Mouse (Mus musculus) adrenal gland, adult 18-20 months (tissue): ENCODE measurements around the gene Gm3417. TPM values are rescaled to one million over a fixed set of nuclear protein-coding genes. Genes with fewer than 3 reads are reported as not detected.
"Not testable (repeated sequence)": the region's sequence is repeated elsewhere in the genome, so short reads cannot be mapped to it uniquely, and the experiment has no call there.

Source experiments
- DNase-seq, 2 experiments: peaks; one replicate each; pipeline ENCODE4 v3.0.0; 2021 to 2022; ENCODE audit warnings: low spot score in 2 of 2
- long read RNA-seq, 2 experiments: library from polyadenylated mRNA; stranded (forward); transcript quantifications; one replicate each; pipeline ENCODE4 v2.0.0; 2021
- total RNA-seq, 2 experiments: library from RNA; stranded (reverse); gene quantifications; 1 replicate in 1 of 2; 2 replicates in 1 of 2; pipeline ENCODE4 v1.2.3; 2021

Gm3417 gene
- total RNA-seq: not detected
- long read RNA-seq, experiment 1: 0 reads
- long read RNA-seq, experiment 2: 0 reads

DNA sequence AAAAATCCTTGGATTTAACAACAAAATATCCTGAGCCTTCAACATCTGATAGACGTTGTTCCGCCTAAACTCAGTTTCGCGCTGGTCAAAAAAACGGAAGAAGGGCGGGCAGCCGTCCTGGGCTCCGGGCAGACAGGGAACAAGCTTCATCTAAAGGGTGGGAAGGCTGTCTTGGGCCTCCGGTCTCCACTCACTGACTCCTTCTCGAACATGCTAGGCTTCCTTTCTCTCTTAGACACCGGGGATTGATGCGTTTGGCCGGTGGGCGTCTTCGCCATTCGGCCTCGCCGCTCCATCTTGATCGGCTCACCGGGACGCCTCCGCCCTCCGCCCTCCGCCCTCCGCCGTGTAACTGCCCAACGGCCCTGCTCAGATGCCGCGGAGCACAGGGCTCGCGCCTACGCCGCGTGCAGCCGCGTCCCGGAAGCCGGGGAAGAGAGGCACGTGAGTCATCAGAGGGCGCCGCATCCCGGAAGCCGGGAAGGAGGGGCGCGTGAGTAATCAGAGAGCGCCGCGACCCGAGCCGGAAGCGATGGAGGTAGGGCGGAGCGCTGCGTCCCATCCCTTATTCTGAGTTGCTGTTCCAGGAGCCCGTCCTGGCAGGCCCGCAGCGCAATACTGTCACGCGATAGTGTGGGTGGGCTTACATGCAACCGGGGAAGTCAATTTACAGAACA is at the start of gene Gm3417, which contains the start of gene 9030025P20Rik:
Gm3417 (minus strand) TSS at position 429 of the 677 bp plus-strand sequence.
9030025P20Rik (plus strand) TSS at position 107 of the 677 bp plus-strand sequence.
- not testable (repeated sequence) for DNase-seq

DNA sequence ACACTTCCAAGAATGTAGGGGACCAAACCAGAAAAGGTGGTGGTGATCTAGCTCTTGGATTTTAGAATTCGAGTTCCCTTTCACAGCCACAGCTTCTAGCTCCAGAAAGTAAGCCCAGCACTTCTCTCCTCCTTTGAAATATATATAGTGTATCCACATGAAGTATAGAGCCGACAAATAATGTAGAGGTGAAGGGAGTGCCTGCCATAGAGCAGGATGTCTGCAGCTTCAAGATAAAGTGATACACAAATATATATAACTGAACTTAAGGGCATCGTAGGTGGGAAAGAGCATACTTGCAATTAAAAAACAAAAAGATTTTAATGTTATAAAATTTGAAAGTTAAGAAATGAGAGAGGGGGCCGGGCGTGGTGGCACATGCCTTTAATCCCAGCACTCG is 46.9 kb upstream of the Gm3417 start:
- DNase-seq: not testable (repeated sequence)

GRCm38 (mm10) chr17:15024502-15025193 is 46.1 kb upstream of the Gm3417 start:
- not testable (repeated sequence) for DNase-seq

- DNase-seq: not testable (repeated sequence)
These were observed 45.4 kb upstream of the Gm3417 start for GRCm38 (mm10) chr17:15023878-15024492.

- peak in 1 of 2 experiments; percentile 17 for DNase-seq
These were observed 43.1 kb upstream of the Gm3417 start for GRCm38 (mm10) chr17:15021503-15022220.

GRCm38 (mm10) chr17:15009706-15010413 is 31.3 kb upstream of the Gm3417 start, which contains the start of gene Gm3435:
TSS of gene Gm3435 (plus strand) at chr17:15010176.
- not testable (repeated sequence) for DNase-seq

DNA sequence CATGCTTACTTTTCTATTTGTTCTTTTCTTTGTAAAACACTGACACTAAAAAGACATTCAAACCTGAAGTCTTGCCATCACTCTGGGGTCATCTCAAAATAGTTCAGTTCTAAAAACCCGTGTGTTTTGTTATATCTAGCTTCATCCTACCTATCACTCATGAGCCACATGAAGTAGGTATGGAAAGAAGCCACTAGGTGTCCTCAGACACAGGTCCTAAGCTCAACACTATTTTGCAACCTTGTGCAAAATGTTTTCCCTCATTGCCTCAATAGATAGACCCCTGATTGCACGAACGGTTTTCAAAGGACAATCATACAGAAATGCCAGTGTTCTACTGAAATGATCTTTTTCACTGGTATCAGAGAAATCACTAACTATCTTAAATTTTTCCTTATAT is 30.5 kb upstream of the Gm3417 start:
- not testable (repeated sequence) for DNase-seq

DNA sequence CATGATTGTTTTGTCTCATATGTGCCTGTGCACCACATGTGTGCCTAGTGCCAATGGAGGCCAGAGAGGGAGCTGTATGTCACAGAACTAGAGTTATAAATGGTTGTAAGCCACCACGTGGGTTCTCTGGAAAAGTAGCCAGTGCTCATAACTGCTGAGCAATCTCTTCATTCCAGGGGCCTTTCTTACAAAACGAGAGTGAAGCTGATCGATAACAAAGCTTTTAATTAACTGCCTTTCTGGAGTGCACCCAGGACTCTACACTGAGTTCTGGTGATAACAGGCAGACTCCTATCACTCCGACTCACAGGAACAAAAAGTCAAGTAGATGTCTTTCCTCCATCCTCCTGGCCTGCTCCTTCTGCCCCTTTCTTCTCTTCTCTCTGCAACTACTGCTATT is 21.5 kb upstream of the Gm3417 start:
- not testable (repeated sequence) for DNase-seq

DNA sequence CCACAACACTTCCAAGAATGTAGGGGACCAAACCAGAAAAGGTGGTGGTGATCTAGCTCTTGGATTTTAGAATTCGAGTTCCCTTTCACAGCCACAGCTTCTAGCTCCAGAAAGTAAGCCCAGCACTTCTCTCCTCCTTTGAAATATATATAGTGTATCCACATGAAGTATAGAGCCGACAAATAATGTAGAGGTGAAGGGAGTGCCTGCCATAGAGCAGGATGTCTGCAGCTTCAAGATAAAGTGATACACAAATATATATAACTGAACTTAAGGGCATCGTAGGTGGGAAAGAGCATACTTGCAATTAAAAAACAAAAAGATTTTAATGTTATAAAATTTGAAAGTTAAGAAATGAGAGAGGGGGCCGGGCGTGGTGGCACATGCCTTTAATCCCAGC is 15.6 kb upstream of the Gm3417 start:
- DNase-seq: not testable (repeated sequence)

DNA sequence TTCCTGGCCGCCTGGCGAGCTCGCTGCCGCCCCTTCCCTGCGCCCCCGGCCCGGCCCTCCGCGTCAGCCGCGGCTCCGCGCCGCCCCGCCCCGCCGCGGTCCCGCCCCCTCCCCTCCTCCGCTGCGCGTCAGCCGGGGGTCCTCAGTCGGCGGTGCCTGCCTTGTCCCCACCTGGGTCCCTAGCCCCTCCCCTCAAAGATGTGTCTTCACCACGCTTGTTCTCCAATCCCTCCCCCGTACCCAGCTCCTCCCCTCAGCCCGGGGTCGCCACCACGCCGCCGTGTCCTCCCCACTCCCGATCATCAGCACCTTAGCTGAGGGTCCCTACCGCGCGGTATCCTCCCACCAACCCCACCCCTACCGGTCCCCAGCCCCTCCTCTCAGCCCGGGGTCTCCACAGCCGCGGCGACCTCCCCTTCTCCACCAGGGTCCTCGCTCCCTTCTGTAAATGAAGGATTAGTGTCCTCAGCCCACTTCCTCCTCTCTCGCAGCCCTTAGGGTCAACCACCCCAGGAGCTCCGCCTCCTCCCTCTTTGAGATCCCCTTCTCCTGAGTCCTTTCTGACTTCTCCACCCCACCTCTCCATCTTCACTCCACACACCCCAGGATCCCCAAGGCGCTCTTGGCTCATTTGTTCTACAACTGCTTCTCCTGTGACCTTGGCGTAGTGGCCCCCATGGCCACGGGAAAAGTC is 14.7 kb upstream of the Gm3417 start:
- not testable (repeated sequence) for DNase-seq

DNA sequence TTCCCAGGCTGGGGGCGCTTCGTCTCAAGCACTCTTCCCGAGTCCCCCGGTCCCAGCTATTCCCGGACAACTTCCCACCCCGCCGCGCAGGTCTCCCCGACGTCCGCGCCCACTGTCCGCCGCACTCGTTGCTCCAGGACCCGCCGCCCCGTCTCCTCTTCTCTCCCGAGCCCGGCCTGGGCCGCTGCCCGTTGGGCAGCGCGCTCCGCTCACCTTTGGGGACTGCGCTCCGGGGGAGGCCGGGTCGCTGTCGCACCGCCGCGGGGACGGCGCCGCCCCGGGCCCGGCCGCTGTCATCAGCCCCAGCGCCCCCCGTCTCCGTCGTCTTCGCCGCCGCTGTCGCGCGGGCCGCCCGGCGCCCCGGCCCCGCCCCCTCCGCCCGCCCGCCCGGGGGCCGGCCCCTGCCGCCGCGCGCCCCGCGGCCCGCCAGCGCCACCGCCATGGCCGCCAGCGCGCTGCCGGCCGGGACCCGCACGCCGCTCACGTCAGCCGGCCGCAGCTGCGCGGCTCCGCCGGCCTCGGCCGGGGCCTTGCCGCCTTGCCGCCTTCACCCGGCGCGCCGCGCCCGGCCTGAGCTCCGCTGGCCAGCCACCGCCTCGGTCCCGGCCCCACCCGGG is 14.0 kb upstream of the Gm3417 start:
- not testable (repeated sequence) for DNase-seq

DNA sequence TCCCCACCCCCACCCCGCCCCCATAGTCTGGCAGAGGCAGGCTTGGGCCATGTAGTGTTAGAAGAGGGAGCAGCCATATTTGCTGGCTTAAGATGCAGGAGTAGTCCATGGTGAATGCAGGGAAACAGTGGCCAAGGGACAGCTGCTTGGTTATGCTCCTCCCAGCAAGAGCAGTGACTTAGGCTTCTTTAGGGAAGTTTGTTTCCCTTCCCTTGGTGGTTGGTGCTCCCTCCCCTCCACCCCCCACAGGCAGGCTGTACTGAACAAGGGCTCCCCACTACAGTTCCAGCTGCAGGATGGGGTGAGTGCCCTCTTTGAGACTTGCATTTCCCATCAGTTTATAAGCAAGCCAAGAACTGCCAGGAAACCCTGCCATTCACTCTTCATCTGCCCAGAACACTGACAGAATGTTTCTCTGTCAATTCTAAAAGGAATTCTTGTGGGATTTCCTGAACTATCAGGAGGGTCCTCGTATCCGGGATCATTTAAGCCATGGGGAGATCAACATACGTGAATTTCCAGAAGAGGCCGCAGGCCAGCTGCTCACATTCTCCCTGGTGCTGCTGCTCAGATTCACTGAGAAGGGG is 11.6 kb upstream of the Gm3417 start:
- not testable (repeated sequence) for DNase-seq

DNA sequence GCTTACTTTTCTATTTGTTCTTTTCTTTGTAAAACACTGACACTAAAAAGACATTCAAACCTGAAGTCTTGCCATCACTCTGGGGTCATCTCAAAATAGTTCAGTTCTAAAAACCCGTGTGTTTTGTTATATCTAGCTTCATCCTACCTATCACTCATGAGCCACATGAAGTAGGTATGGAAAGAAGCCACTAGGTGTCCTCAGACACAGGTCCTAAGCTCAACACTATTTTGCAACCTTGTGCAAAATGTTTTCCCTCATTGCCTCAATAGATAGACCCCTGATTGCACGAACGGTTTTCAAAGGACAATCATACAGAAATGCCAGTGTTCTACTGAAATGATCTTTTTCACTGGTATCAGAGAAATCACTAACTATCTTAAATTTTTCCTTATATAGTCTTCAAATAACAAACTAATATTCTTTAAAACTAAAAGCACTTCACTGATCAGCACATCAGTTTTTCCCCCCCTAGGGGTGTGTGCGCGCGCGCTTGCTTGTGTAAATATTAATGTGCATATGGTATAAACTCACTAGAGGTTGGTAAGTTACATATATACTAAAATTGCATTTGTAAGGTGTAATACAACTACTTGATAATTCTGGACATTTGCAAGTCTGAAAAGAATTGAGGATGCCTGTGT is 750 bp downstream of the Gm3417 start:
- not testable (repeated sequence) for DNase-seq

GRCm38 (mm10) chr17:14968373-14968913 is 10.1 kb downstream of the Gm3417 start:
- DNase-seq: not testable (repeated sequence)

DNA sequence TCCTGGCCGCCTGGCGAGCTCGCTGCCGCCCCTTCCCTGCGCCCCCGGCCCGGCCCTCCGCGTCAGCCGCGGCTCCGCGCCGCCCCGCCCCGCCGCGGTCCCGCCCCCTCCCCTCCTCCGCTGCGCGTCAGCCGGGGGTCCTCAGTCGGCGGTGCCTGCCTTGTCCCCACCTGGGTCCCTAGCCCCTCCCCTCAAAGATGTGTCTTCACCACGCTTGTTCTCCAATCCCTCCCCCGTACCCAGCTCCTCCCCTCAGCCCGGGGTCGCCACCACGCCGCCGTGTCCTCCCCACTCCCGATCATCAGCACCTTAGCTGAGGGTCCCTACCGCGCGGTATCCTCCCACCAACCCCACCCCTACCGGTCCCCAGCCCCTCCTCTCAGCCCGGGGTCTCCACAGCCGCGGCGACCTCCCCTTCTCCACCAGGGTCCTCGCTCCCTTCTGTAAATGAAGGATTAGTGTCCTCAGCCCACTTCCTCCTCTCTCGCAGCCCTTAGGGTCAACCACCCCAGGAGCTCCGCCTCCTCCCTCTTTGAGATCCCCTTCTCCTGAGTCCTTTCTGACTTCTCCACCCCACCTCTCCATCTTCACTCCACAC is 16.9 kb downstream of the Gm3417 start:
- DNase-seq: not testable (repeated sequence)

- DNase-seq: peak; percentile 48 to 56
These were observed 17.5 kb downstream of the Gm3417 start, which contains the start of gene Phf10 for GRCm38 (mm10) chr17:14960951-14961556. TSS of gene Phf10 (minus strand) at chr17:14961273.

GRCm38 (mm10) chr17:14960520-14960919 is 18.1 kb downstream of the Gm3417 start:
- peak; percentile 31 to 40 for DNase-seq
